ENCODE assay signal across 8 mouse cellular contexts in genomic region chr9:66275267-66275991, GRCm38 (mm10).
DNase-seq lines count a peak whose midpoint lies in the region; ATAC-seq and TF ChIP-seq lines count a peak whose summit lies in the region.

No protein-coding gene starts in this region.

- peak overlapping the region; percentile 47 for H3K4me2 ChIP-seq in intestine, embryonic 14.5 days (ENCODE audit: low read length)
- H3K4me2 ChIP-seq in stomach, embryonic 16.5 days (ENCODE audit: low read depth, low read length), result peak overlapping the region; percentile 44

- peaks cover 30% of the 10 kb centered on the region for H3K4me1 ChIP-seq in intestine, embryonic 14.5 days (replicated peaks; ENCODE audit: control insufficient read depth, insufficient read depth, low read length)
- H3K4me1 ChIP-seq in stomach, embryonic 16.5 days (ENCODE audit: control insufficient read depth, insufficient read depth, low read length), result peaks cover 26% of the 10 kb centered on the region

- peak; percentile 35 for DNase-seq in NIH3T3 (ENCODE audit: low read depth)
- DNase-seq in cerebellum, adult 9-11 months, result peak; percentile 65
- peak; percentile 52 to 54 for DNase-seq in frontal cortex, postnatal 14 days (ENCODE audit: low spot score in 2 of 2)
- peak; percentile 56 for DNase-seq in intestine, embryonic 14.5 days (ENCODE audit: low spot score)
- peak; percentile 53 to 67 for DNase-seq in left cerebral cortex, adult 2 months (ENCODE audit: extremely low spot score in 1 of 2, low spot score in 2 of 2)
- peak; percentile 31 for DNase-seq in mesoderm, embryonic 11.5 days (ENCODE audit: low read depth, low spot score)
- DNase-seq in yolk sac, embryonic 10.5 days (ENCODE audit: low spot score), result no peak

- H3K27ac ChIP-seq in intestine, embryonic 14.5 days (ENCODE audit: low read depth), result peak overlapping the region; percentile 86
- peak overlapping the region; percentile 92 for H3K27ac ChIP-seq in left cerebral cortex, adult 2 months
- peak overlapping the region; percentile 78 for H3K27ac ChIP-seq in stomach, embryonic 16.5 days (ENCODE audit: low read length)

- TF ChIP-seq CTCF in left cerebral cortex, adult 2 months (IDR thresholded peaks at IDR 0.05), result no peak

- no peaks in the 10 kb centered on the region for H3K27me3 ChIP-seq in intestine, embryonic 14.5 days (replicated peaks; ENCODE audit: control insufficient read depth, insufficient read depth, low read length)
- no peaks in the 10 kb centered on the region for H3K27me3 ChIP-seq in stomach, embryonic 16.5 days (ENCODE audit: control insufficient read depth, insufficient read depth, low read length)

- no peaks in the 10 kb centered on the region for H3K9me3 ChIP-seq in intestine, embryonic 14.5 days (ENCODE audit: control insufficient read depth, low read length)
- no peaks in the 10 kb centered on the region for H3K9me3 ChIP-seq in stomach, embryonic 16.5 days (replicated peaks; ENCODE audit: control insufficient read depth, low read length)

- 0 out of 2 replicates have a peak overlapping the region, but pooled peaks have one; percentile 11 for H3K4me3 ChIP-seq in intestine, embryonic 14.5 days (ENCODE audit: low read depth, low read length)
- H3K4me3 ChIP-seq in left cerebral cortex, adult 2 months, result peak overlapping the region; percentile 34
- H3K4me3 ChIP-seq in stomach, embryonic 16.5 days (replicated peaks; ENCODE audit: low read length), result peak overlapping the region; percentile 24

- H3K36me3 ChIP-seq in intestine, embryonic 14.5 days (ENCODE audit: control insufficient read depth, insufficient read depth, low read length), result no peaks in the 10 kb centered on the region
- no peaks in the 10 kb centered on the region for H3K36me3 ChIP-seq in stomach, embryonic 16.5 days (ENCODE audit: control insufficient read depth, insufficient read depth, low read length)

- 12% methylated on average over 15 of the region's 15 CpGs for WGBS in intestine, embryonic 14.5 days
- WGBS in stomach, embryonic 16.5 days, result 8% methylated on average over 15 of the region's 15 CpGs

- ATAC-seq in intestine, embryonic 14.5 days (replicated peaks; ENCODE audit: low FRiP score, low TSS enrichment, low read depth), result no peak
- ATAC-seq in stomach, embryonic 16.5 days (ENCODE audit: insufficient read depth, low FRiP score), result peak; percentile 75

- intact Hi-C loops in left cerebral cortex, adult 2 months (cut with DNase I), result loop anchor here (1.0 kb wide), 3 partner anchors 10 to 47 kb away; no protein-coding TSS in a partner anchor

- H3K9ac ChIP-seq in intestine, embryonic 14.5 days (ENCODE audit: low read length), result peak overlapping the region; percentile 27
- H3K9ac ChIP-seq in stomach, embryonic 16.5 days (ENCODE audit: low read length), result peak overlapping the region; percentile 50
